Mouse (Mus musculus) heart, adult 2 months (tissue): Measurements from ENCODE around the gene Plcl2.

Experiments used
- CTCF ChIP-seq: fragments of 200-600 bp; IDR thresholded peaks from 2 replicates; pipeline ENCODE4 v1.8.1; 2022; ENCODE audit warnings: antibody characterized with exemption, mild to moderate bottlenecking, moderate library complexity
- EP300 ChIP-seq: fragments of 200-500 bp; IDR thresholded peaks from 2 replicates; pipeline ENCODE4 v1.6.1; 2011; ENCODE audit warnings: low read depth, low read length, control low read depth; ENCODE audit not compliant: insufficient read depth
- POLR2A ChIP-seq: fragments of 200-500 bp; IDR thresholded peaks from 2 replicates; pipeline ENCODE4 v1.6.1; 2011; ENCODE audit warnings: mild to moderate bottlenecking, low read depth, low read length, control low read depth; ENCODE audit not compliant: insufficient read depth

DNA sequence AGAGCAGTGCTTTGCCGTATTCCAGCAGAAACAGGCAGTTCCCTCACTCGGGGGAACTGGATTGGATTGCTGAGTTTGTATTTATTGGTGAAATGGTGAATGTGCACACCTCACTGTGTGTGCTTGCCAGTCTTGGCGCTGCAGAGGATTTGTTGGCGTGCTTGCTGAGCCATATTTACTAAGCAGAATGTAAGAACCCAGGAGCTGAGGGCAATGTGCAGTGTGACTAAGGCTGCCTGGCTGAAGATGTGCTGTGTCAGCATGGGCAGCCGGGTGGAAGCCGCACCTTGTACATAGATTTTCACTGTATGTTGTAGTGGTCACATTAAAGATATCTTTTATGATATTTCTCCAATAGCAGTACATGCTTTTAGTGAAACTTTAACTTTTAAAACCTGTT, 178.9 kb downstream of the Plcl2 start:
- no peak for TF ChIP-seq CTCF
- TF ChIP-seq POLR2A = no peak
- no peak for TF ChIP-seq EP300
